Mouse (Mus musculus) liver, adult 2 months (tissue): ENCODE measurements around the gene Tbk1.

Experiments used
- CTCF ChIP-seq: fragments of 200-500 bp; IDR thresholded peaks from 2 replicates; pipeline ENCODE4 v1.5.1; 2011; ENCODE audit warnings: low read depth, low read length, control low read depth
- POLR2A ChIP-seq: fragments of 200-500 bp; IDR thresholded peaks from 2 replicates; pipeline ENCODE4 v1.6.1; 2011; ENCODE audit warnings: low read length, control low read depth; ENCODE audit not compliant: insufficient read depth; ENCODE audit errors: extremely low read depth

- TF ChIP-seq POLR2A: no peak
- no peak for TF ChIP-seq CTCF
Observed at GRCm38 (mm10) chr10:121622431-121622830, 35.8 kb upstream of the Tbk1 start.
